Comparison of ENCODE assay signal across 8 mouse cellular contexts in the genomic region with DNA sequence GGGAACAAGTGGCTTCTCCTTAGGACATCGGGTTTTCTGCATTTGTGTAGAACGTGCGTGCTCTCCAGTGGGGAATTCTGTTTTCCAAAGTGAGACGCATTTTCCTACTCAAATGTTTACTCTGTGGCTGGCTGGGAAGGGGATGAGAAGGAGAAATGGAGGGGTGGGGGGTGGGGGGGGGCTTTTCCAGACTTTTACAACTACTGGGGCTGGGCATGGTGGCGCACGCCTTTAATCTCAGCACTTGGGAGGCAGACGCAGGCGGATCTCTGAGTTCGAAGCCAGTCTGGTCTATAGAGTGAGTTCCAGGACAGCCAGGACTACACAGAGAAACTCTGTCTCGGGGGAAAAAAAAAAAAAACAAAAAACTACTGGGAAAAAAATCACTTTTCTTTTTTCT. TPM values are rescaled to one million over a fixed set of nuclear protein-coding genes. Genes with fewer than 3 reads are reported as not detected.
A peak's percentile ranks its signal among the peaks of the same experiment; 100 is the strongest.
DNase-seq lines count a peak whose midpoint lies in the region; ATAC-seq and TF ChIP-seq lines count a peak whose summit lies in the region.

No protein-coding gene starts in this region.

- H3K4me2 ChIP-seq in heart, embryonic 12.5 days = peak overlapping the region; percentile 71

- no peaks in the 10 kb centered on the region; the same call in 1 of the 2 replicates for H3K79me2 ChIP-seq in MEL (ENCODE audit: control insufficient read depth, insufficient read depth, low read length, poor library complexity)
- H3K79me2 ChIP-seq in macrophage (ENCODE audit: inconsistent target) = peaks cover 53% of the 10 kb centered on the region

- peaks cover 19% of the 10 kb centered on the region for H3K4me1 ChIP-seq in heart, embryonic 12.5 days (replicated peaks)
- H3K4me1 ChIP-seq in MEL (ENCODE audit: control insufficient read depth in 1 of 2, insufficient read depth in 2 of 2, low read length in 2 of 2) = peaks cover 0 to 3% of the 10 kb centered on the region in 2 experiments; a peak in 1 of 4 replicates
- H3K4me1 ChIP-seq in hindbrain, embryonic 10.5 days (replicated peaks) = peaks cover 11% of the 10 kb centered on the region; the same call in 1 of the 2 replicates

- 45% methylated on average over 10 of the region's 10 CpGs for WGBS in heart, embryonic 12.5 days
- 53% methylated on average over 10 of the region's 10 CpGs for WGBS in hindbrain, embryonic 10.5 days
- WGBS in macrophage (ENCODE audit: missing documents) = 74% methylated on average over 10 of the region's 10 CpGs

- no peak for TF ChIP-seq EP300 in MEL (IDR thresholded peaks at IDR 0.05; ENCODE audit: low read depth in 1 of 2, low read length in 2 of 2)

- no peaks in the 10 kb centered on the region for H3K36me3 ChIP-seq in heart, embryonic 12.5 days
- H3K36me3 ChIP-seq in MEL (ENCODE audit: control insufficient read depth in 1 of 2, insufficient read depth in 2 of 2, low read length in 2 of 2) (no peaks in the 10 kb centered on the region), macrophage (ENCODE audit: inconsistent target) (no peaks in the 10 kb centered on the region)
- H3K36me3 ChIP-seq in hindbrain, embryonic 10.5 days = no peaks in the 10 kb centered on the region

- no peak for TF ChIP-seq CTCF in MEL (IDR thresholded peaks at IDR 0.05 in 2 of 3, conservative IDR thresholded peaks at IDR 0.05 in 1 of 3; ENCODE audit: control insufficient read depth in 1 of 3, insufficient read depth in 1 of 3, low read depth in 2 of 3, low read length in 3 of 3, poor library complexity in 1 of 3, severe bottlenecking in 1 of 3)

- peak overlapping the region; percentile 86 for H3K9ac ChIP-seq in heart, embryonic 12.5 days
- peak overlapping the region; percentile 76 for H3K9ac ChIP-seq in MEL (ENCODE audit: control insufficient read depth, low read depth, low read length, poor library complexity, severe bottlenecking)

- no peak for ATAC-seq in heart, embryonic 12.5 days (ENCODE audit: insufficient number of reproducible peaks, low FRiP score)

- no peaks in the 10 kb centered on the region for H3K27me3 ChIP-seq in heart, embryonic 12.5 days (replicated peaks)
- H3K27me3 ChIP-seq in MEL (ENCODE audit: control insufficient read depth in 1 of 2, insufficient read depth in 2 of 2, low read length in 2 of 2) = no peaks in the 10 kb centered on the region
- no peaks in the 10 kb centered on the region for H3K27me3 ChIP-seq in hindbrain, embryonic 10.5 days (ENCODE audit: insufficient read depth, poor library complexity, severe bottlenecking)

- no peak for TF ChIP-seq RAD21 in MEL (IDR thresholded peaks at IDR 0.05; ENCODE audit: low read depth, low read length)

- peak overlapping the region; percentile 66 for H3K4me3 ChIP-seq in heart, embryonic 12.5 days
- H3K4me3 ChIP-seq in MEL (ENCODE audit: control insufficient read depth in 1 of 2, insufficient read depth in 1 of 2, low read depth in 2 of 2, low read length in 2 of 2) (peak overlapping the region; percentile 83 to 85), macrophage (ENCODE audit: inconsistent target) (peak overlapping the region; percentile 84)
- H3K4me3 ChIP-seq in hindbrain, embryonic 10.5 days = peak overlapping the region; percentile 69

- DNase-seq in heart, postnatal 4 days = no peak
- DNase-seq in MEL (ENCODE audit: low read depth, low spot score) = no peak
- DNase-seq in hindbrain, embryonic 10.5 days (ENCODE audit: low spot score) = no peak
- DNase-seq in adipocyte (ENCODE audit: low spot score) = no peak
- DNase-seq in T-cell, adult 2 months (ENCODE audit: low spot score) = no peak
- DNase-seq in urinary bladder, postnatal 25 days (ENCODE audit: low spot score) = no peak

- TF ChIP-seq POLR2A in MEL (IDR thresholded peaks at IDR 0.05; ENCODE audit: control insufficient read depth in 1 of 2, insufficient read depth in 1 of 2, low read depth in 1 of 2, low read length in 2 of 2, poor library complexity in 1 of 2) = no peak

- H3K9me3 ChIP-seq in heart, embryonic 12.5 days (replicated peaks) = no peaks in the 10 kb centered on the region
- no peaks in the 10 kb centered on the region for H3K9me3 ChIP-seq in MEL (replicated peaks; ENCODE audit: insufficient read depth, low read length)
- H3K9me3 ChIP-seq in hindbrain, embryonic 10.5 days = no peaks in the 10 kb centered on the region

- peak overlapping the region; percentile 96 for H3K27ac ChIP-seq in heart, embryonic 12.5 days (ENCODE audit: poor library complexity, severe bottlenecking)
- H3K27ac ChIP-seq in MEL (ENCODE audit: control insufficient read depth, low read depth, low read length) (peak overlapping the region; percentile 35; the same call in 1 of the 2 replicates), macrophage (peak overlapping the region; percentile 95)
- H3K27ac ChIP-seq in hindbrain, embryonic 10.5 days = peak overlapping the region; percentile 94

TF ChIP-seq in MEL, 35 proteins besides CTCF, POLR2A, EP300 and RAD21:
- no peak for TF ChIP-seq ETS1 (IDR thresholded peaks at IDR 0.05; ENCODE audit: low read depth, low read length)
- TF ChIP-seq MAZ (IDR thresholded peaks at IDR 0.05; ENCODE audit: low read depth, low read length) = no peak
- no peak for TF ChIP-seq GATA1 (IDR thresholded peaks at IDR 0.05; ENCODE audit: low read depth, low read length)

RNA-seq across cellular contexts. Expression of gene Zfp619, which starts 27.6 kb away (rescaled TPM):
- 1.9 and 2.0 TPM in 2 replicates for polyA plus RNA-seq in heart, embryonic 12.5 days (2016; fragmentation: Nextera tagmentation; extraction: Ambion mirVana)
- 1 to 10 TPM; 3.3 to 3.4 TPM for total RNA-seq in heart, postnatal 4 days (2021)
- total RNA-seq in MEL (2012; rRNA removed) = 0.62 and 0.75 TPM in 2 replicates
- polyA plus RNA-seq in MEL (2012; ENCODE audit: insufficient read depth in 1 of 2, insufficient read length in 2 of 2, low read depth in 1 of 2, low replicate concordance in 2 of 2, missing spikeins in 1 of 2) = 1 to 10 TPM in 1 of 2 experiments, not detected in 1; 1.3 TPM
- polyA plus RNA-seq in hindbrain, embryonic 10.5 days (2016; fragmentation: Nextera tagmentation; extraction: Ambion mirVana) = 2.2 and 2.4 TPM in 2 replicates
- 10 to 100 TPM in 22 of 26 experiments, 1 to 10 TPM in 4; 3.9 to 19.6 (median 14.4) TPM for total RNA-seq in macrophage (2018; cell fraction: chromatin; rRNA removed)
- total RNA-seq in macrophage (2018; cell fraction: cytosol; rRNA removed) = 1 to 10 TPM in 23 of 26 experiments, under 1 TPM in 3; 0.76 to 3.3 (median 1.9) TPM
- total RNA-seq in macrophage (2018; cell fraction: nucleus; rRNA removed) = 10 to 100 TPM in 16 of 26 experiments, 1 to 10 TPM in 10; 4.6 to 18.9 (median 11.4) TPM
- 1.5 to 1.8 TPM (median 1.5 TPM) in 3 replicates for polyA plus RNA-seq in macrophage (2018)

Comparison
In these comparisons a context has a peak if more than half of its experiments do, and no peak if none do; other contexts are left out.
1. H3K27ac ChIP-seq: peak in every context shown above with its lines; median percentile 96 in heart, embryonic 12.5 days; 95 in macrophage; 94 in hindbrain, embryonic 10.5 days; 35 in MEL.